Mouse (Mus musculus) layer of hippocampus, postnatal 25 days (tissue): Measurements from ENCODE around the gene Pym1. TPM values are rescaled to one million over a fixed set of nuclear protein-coding genes. Genes with fewer than 3 reads are reported as not detected.

ENCODE experiments used
- DNase-seq, 2 experiments: peaks; one replicate each; pipeline ENCODE4 v3.0.0; 2022; ENCODE audit warnings: mixed read lengths in 2 of 2, low spot score in 1 of 2; ENCODE audit errors: extremely low spot score in 1 of 2
- total RNA-seq, 2 experiments: library from RNA; stranded (reverse); gene quantifications; 2 replicates each; pipeline ENCODE4 v1.2.3; 2021

The Pym1 gene
- total RNA-seq, 2 experiments from 2014 or later, result 25.1 to 26.3 TPM

DNA sequence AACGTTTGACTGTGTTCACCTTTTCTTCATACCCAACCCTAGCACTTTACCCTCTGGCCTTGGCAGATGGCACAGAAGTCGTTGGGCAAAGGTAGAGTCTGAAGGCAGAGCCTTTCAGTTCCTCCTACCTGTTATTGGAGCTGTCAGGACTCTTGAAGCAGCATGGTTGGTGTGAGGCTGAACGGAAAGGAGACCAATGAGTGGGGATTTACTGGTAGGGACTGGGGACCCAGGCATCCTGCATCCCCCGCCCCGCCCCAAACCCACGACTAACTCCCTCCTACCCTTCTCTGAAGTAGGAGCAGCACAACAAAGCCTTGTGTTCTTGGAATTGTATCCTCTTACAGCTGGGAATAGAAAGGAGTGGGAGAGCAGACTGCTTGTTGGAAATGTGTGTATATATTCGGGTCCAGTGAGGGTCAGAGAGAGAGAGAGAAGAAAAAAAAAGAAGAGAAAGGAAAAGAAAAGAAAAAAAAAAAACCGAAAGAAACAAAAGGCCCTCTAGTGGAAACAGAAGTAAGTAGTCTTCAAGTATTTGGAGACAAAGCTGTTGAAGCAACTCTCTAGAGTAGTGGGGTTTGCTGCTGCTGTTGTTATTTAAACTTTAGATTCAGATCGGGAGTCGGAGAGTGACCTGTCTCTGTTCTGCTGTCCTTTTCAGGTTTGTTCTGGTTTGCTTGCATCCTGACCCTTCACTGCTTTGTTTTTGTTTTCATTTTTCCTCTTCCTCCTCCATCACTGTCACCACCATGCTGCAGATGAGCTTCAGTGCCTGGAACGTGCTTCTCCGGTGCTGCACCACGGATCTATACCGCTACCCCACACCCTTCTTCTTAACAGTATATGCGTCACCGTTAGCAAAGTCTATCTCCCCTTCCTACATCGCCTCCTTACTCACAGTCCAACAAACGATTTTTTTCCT lies 2.7 kb upstream of the Pym1 start, which contains the start of gene Dgka:
Gene Dgka, minus strand, starts transcription at position 176 of the 922 bp plus-strand sequence.
- no peak for DNase-seq

DNA sequence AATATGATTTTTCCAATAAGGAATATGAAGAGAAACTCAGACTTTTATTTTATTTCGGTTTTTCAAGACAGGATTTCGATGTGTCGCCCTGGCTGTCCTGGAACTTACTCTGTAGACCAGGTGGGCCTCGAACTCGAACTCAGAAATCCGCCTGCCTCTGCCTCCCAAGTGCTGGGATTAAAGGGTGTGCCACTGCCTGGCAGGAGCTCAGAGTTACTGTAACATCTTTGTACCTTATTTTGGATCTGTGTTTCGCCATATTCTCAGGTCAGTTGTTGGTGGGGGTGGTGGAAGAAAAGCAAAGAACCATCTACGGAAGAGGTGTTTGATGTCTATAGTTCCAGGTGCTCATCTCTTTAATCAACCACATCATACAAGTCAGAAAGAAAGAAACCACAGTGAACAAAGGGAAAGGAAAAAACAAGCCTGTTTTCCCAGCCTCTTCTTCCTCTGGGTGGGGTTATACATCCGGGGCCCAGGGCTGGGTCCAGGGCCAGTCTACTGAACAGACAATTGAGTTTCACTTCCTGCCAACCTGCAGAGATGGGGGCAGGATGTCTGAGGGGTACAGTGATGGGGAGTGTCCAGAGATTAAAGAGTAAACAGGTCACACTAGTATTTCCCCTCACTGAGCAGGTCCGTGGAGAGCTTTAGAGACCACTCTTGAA lies 1.6 kb upstream of the Pym1 start:
- DNase-seq, result no peak

DNA sequence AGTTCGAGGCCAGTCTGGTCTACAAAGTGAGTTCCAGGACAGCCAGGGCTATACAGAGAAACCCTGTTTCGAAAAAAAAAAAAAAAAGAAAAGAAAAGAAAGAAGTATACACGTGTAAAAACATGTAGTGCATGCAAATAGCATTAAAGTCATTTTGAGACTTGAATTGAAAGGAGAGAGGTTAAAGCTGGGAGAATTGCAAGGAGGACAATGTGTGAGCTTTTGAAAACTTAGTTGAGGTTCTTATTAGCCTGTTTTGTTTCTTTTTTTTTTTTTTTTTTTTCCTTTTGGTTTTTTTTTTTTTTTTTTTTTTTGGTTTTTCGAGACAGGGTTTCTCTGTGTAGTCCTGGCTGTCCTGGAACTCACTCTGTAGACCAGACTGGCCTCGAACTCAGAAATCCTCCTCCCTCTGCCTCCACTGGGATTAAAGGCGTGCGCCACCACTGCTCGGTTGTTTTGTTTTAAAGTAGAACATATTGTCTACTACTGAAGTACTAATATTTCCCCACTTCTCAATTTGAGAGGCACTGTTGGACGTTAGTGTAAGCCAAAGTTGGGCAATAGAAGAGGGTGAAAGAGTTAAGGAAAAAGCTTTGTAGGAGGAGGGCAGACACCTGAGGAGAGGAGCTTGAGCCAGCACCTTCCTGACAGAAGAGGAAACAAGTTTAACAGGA lies 580 bp upstream of the Pym1 start:
- DNase-seq, result no peak

DNA sequence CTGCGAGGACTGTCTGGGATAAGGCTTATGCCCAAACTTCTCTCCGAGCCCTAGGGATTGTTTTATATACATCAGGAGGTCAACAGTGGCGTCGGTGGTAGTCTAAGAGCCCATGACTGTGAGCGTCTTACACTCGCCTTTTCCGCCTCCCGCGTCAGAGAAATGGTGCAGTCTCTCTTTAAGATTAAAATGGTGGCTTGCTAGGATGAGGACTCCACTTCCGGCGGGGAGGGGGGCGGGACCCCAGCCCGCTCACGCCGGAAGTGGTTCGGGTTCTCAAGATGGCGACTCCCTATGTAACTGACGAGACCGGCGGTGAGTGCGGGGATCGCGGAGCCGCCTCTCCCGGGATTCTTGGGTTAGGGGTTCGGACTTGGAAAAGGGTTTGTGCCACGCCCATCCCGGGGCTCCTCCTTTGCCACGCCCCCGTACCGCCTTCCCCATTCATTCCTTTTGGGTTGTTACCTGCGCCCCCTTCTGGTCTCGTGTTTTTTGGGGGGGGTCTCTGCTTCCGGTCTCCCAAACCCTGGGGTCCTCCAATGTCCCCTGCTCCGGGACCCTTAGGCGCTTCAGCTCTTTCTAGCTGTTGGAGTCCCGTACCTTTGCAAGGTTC lies 669 bp downstream of the Pym1 start:
- peak; percentile 64 to 72 for DNase-seq

DNA sequence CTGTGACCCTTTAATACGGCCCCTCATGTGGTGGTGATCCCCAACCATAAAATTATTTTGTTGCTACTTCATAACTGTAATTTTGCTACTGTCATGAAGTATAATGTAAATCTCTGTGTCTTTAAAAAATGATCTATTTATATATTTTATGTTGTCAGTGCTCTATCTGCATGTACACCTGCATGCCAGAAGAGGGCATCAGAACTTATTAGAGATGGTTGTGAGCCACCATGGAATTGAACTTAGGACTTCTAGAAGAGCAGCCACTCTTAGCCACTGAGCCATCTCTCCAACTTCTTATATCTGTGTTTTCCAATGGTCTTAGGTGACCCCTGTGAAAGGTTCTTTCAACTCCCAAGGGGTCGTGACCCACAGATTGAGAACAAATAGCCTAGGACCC lies 25.2 kb downstream of the Pym1 start:
- no peak for DNase-seq

- DNase-seq, result no peak
These were observed 26.0 kb downstream of the Pym1 start for GRCm38 (mm10) chr10:128773685-128774084.

DNA sequence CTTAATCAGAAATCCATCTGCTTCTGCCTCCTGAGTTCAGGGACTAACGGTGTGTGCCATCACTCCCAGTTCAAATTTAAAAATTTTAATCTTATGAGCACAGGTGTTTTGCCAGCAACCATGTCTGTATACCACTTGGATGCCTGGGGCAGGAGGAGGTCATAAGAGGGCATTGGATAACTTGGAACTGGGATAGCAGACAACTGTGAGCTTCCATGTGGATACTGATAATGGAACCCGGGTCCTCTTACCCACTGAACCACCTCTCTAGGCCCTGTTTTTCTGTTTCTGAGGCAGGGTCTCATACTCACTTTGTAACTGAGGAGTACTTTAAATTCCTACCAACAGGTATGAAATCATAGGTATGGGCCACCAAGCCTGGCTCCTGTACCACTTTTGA lies 30.8 kb downstream of the Pym1 start:
- DNase-seq, result no peak

GRCm38 (mm10) chr10:128779011-128779795 lies 31.5 kb downstream of the Pym1 start:
- no peak for DNase-seq

DNA sequence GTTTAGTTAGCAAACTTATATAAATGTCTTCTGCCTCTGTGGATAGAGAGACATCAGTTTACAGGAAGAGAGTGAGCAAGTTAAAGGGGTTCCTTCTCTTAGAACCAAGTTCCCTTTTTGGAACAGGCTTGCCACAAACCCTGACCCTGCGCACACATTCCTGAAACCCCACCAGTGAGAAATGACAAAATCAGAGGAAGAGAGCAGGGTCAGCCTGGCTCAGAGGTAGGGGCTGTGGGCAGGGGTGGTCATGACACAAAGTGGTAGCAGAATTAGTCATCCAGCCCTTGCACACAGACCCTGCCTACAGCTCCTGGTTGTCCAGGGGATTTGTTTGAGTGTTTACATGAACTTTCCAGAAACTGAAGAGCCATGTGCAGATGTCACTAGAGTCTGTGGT lies 32.5 kb downstream of the Pym1 start:
- DNase-seq, result no peak

- no peak for DNase-seq
These were observed 42.9 kb downstream of the Pym1 start, which contains the start of gene Mmp19 for GRCm38 (mm10) chr10:128790398-128791124. Mmp19 (plus strand) TSS chr10:128790910.

DNA sequence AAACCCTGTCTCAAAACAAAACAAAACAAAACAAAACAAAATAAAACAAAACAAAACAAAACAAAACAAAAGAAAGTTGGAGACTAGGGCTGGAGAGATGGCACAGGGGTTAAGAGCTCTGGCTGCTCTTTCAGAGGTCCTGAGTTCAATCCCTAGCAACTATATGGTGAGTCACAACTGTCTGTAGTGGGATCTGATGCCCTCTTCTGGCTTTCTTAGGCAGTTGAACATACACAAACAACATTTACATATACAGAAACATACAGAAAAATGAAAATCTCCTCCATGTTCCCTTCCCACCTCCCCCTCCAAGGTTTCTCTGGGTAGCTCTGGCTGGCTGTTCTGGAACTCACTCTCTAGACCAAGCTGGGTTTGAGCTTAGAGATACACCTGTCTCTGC lies 44.4 kb downstream of the Pym1 start:
- no peak for DNase-seq

DNA sequence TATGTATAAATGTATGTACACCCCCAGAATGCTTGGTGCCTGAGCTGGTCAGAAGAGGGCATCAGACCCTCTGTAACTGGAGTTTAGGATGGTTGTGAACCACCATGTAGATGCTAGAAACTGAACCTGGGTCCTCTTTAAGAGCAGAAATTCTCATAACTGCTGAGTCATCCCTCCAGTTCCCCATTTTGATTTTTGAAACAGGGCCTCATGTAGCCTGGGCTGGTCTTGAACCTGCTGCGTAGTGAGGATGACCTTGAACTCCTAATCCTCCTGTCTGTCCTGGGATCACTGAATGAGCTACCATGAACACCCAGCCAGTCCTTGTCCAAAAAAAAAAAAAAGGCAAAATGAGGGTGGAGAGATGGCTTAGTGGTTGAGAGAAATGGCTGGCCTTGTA lies 45.6 kb downstream of the Pym1 start:
- DNase-seq, result no peak

- no peak for DNase-seq
These were observed 46.7 kb downstream of the Pym1 start for GRCm38 (mm10) chr10:128794391-128794790.

GRCm38 (mm10) chr10:128795581-128795980 lies 47.9 kb downstream of the Pym1 start:
- DNase-seq, result no peak

DNA sequence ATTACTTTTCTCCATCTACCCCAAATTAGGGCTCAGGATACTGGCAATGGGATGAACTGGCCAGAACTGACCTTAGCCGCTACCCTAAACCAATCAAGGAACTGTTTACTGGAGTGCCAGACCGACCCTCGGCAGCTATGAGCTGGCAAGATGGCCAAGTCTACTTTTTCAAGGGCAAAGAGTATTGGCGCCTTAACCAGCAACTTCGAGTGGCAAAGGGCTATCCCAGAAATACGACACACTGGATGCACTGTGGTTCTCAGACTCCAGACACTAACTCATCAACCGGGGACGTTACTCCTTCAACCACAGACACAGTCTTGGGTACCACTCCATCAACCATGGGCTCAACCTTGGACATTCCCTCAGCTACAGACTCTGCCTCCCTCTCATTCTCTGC lies 51.0 kb downstream of the Pym1 start:
- DNase-seq, result no peak

- DNase-seq, result no peak
These were observed 54.3 kb downstream of the Pym1 start for GRCm38 (mm10) chr10:128801981-128802495.

GRCm38 (mm10) chr10:128802956-128803355 lies 55.3 kb downstream of the Pym1 start:
- no peak for DNase-seq

GRCm38 (mm10) chr10:128803361-128803760 lies 55.7 kb downstream of the Pym1 start:
- DNase-seq, result no peak

DNA sequence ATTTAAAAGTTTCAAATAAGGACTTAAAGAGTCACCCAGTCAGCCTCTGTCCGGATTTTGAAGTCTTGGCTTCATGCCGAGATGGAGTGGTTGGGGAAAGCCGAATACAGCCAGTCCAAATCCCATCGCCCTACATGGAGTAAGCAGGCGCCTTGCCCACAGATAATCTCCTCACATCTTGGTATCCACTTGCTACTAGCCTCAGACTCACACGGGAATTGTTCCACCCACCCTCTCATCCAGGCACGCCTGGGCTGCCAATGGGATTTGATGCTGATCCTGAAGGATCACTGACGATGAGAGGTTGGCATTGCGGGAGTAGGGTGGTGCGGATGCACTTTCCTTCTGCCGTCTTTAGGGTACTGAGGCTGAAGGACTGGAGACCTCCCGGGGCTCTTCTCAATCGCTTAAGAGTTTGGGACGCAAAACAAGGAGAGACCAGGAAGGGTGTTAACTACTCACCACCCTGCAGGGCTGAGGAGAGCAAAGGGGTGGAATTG lies 56.1 kb downstream of the Pym1 start, which contains the start of gene Dnajc14:
Gene Dnajc14, plus strand, starts transcription at position 292 of the 500 bp plus-strand sequence.
- DNase-seq, result peak; percentile 53 to 60
